Mouse (Mus musculus) monocyte, adult 5-6 weeks (primary cell): ENCODE results near the gene Enah. TPM values are rescaled to one million over a fixed set of nuclear protein-coding genes. Genes with fewer than 3 reads are reported as not detected.

Source experiments
- ATAC-seq: fragments of 153-309, 156-312 bp; replicated peaks from 2 replicates; pipeline ENCODE4 v1.8.0; 2017; ENCODE audit warnings: mild to moderate bottlenecking; ENCODE audit not compliant: low TSS enrichment, insufficient number of reproducible peaks, severe bottlenecking, poor library complexity, low FRiP score
- total RNA-seq: library from RNA; stranded (forward); fragments of 200-1000, 200-491, 200-594 nt; gene quantifications from 3 replicates; pipeline ENCODE4 v1.2.3, GENCODE M21; 2017

The Enah gene
- 0.11 to 0.39 TPM in 2 of 3 replicates, not detected in the other for total RNA-seq

- ATAC-seq: no peak
Observed at GRCm38 (mm10) chr1:182019926-182020801, at the start of gene Enah. Gene Enah, minus strand, starts transcription at chr1:182019990.

GRCm38 (mm10) chr1:182068136-182068535 lies 48.3 kb upstream of the Enah start:
- no peak for ATAC-seq

GRCm38 (mm10) chr1:182066527-182067465 lies 47.0 kb upstream of the Enah start:
- ATAC-seq: no peak

- ATAC-seq: no peak
Observed at GRCm38 (mm10) chr1:182063716-182064115, 43.9 kb upstream of the Enah start.

GRCm38 (mm10) chr1:182062801-182063200 lies 43.0 kb upstream of the Enah start:
- no peak for ATAC-seq

- ATAC-seq: no peak
Observed at GRCm38 (mm10) chr1:182061203-182061602, 41.4 kb upstream of the Enah start.

GRCm38 (mm10) chr1:182059806-182060205 lies 40.0 kb upstream of the Enah start:
- ATAC-seq: no peak

GRCm38 (mm10) chr1:182057998-182058397 lies 38.2 kb upstream of the Enah start:
- no peak for ATAC-seq

- ATAC-seq: no peak
Observed at GRCm38 (mm10) chr1:182055122-182055521, 35.3 kb upstream of the Enah start.

GRCm38 (mm10) chr1:182054651-182055050 lies 34.9 kb upstream of the Enah start:
- no peak for ATAC-seq

- ATAC-seq: no peak
Observed at GRCm38 (mm10) chr1:182052973-182053372, 33.2 kb upstream of the Enah start.

GRCm38 (mm10) chr1:182052385-182052784 lies 32.6 kb upstream of the Enah start:
- no peak for ATAC-seq

GRCm38 (mm10) chr1:182049813-182050212 lies 30.0 kb upstream of the Enah start:
- no peak for ATAC-seq

- ATAC-seq: no peak
Observed at GRCm38 (mm10) chr1:182048101-182048500, 28.3 kb upstream of the Enah start.

- ATAC-seq: no peak
Observed at GRCm38 (mm10) chr1:182047016-182047690, 27.4 kb upstream of the Enah start.

- no peak for ATAC-seq
Observed at GRCm38 (mm10) chr1:182045208-182045607, 25.4 kb upstream of the Enah start.

- ATAC-seq: no peak
Observed at GRCm38 (mm10) chr1:182040538-182040937, 20.7 kb upstream of the Enah start.

GRCm38 (mm10) chr1:182031757-182032156 lies 12.0 kb upstream of the Enah start:
- no peak for ATAC-seq

- no peak for ATAC-seq
Observed at GRCm38 (mm10) chr1:182031066-182031465, 11.3 kb upstream of the Enah start.
